Mouse (Mus musculus) c-Kit-positive CD71-positive TER-119-negative erythroid progenitor cells, embryonic 14.5 days (primary cell): ENCODE data around the gene Vmn2r15.

ENCODE experiments used
- DNase-seq: peaks from one replicate; pipeline ENCODE4 v3.0.0-alpha.2; 2013; ENCODE audit warnings: low read depth

The Vmn2r15 gene

DNA sequence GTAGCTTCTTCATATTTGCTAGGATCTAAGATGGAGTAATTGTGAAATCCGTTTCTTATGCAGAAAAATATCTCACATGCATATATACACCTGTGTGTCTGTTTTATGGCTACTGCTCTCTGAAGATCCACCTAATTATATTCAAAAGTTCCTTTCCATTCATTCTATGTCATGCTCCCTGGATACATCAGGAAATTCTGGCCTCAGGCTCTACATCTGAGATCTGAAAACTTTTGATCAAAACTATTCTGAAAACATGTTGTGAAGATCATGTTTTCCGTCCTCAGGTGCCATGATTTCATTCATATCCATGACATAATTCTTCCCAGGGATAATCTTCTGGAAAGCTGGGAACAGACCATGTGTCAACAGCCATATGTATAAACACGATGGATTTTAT is at the start of gene Vmn2r15:
Gene Vmn2r15 (minus strand): TSS at position 101 of the 400 bp plus-strand sequence.
- DNase-seq: no peak

- DNase-seq: no peak
These were observed 32.4 kb upstream of the Vmn2r15 start, which contains the start of gene Vmn2r16 for GRCm38 (mm10) chr5:109329862-109330261. Gene Vmn2r16 (plus strand): TSS chr5:109330162.

DNA sequence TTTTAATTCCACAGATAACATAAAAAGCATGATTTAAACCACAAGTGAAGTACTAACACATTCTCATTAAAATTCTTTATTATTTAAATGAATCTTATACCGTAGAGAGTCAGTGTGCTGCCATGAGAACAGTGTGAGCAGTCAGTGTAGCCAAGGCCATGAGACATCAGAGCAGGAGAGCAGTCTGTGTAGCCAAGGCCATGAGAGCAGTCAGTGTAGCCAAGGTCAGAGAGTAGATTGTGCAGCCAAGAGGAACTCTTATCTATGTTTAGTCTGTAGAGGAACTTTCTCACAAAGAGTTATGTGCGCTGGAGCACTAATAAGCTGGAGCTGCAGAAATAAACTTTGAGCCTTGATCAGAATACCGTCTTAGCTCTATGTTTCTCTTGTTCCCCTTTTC is 2.8 kb downstream of the Vmn2r15 start:
- no peak for DNase-seq
